Mouse (Mus musculus): ENCODE data around the gene Styxl1. TPM values are rescaled to one million over a fixed set of nuclear protein-coding genes. Genes with fewer than 3 reads are reported as not detected.

Styxl1 gene
- polyA plus RNA-seq, 1 experiment, result 0.07 TPM

GRCm38 (mm10) chr5:135794859-135795181 is 16.6 kb upstream of the Styxl1 start:
- no peak for TF ChIP-seq MYOD1 (IDR thresholded peaks at IDR 0.05; ENCODE audit: control insufficient read depth in 1 of 3, insufficient read length in 2 of 3, low read depth in 2 of 3)
- TF ChIP-seq POLR2AphosphoS2 (IDR thresholded peaks at IDR 0.05; ENCODE audit: insufficient read length, low read depth), result no peak
- no peak for TF ChIP-seq TCF12 (IDR thresholded peaks at IDR 0.05; ENCODE audit: insufficient read depth, poor library complexity, severe bottlenecking)
- TF ChIP-seq TCF3 (IDR thresholded peaks at IDR 0.05; ENCODE audit: insufficient read length, low read depth), result no peak
- TF ChIP-seq MAX (IDR thresholded peaks at IDR 0.05; ENCODE audit: low read depth), result no peak
- no peak for TF ChIP-seq E2F4 (IDR thresholded peaks at IDR 0.05; ENCODE audit: insufficient read depth)
- TF ChIP-seq SRF (IDR thresholded peaks at IDR 0.05; ENCODE audit: control insufficient read depth, insufficient read length, low read depth), result no peak
- TF ChIP-seq USF1 (IDR thresholded peaks at IDR 0.05; ENCODE audit: low read depth), result no peak
- H3K27me3 ChIP-seq (ENCODE audit: control insufficient read depth, insufficient read depth, insufficient read length), result no peaks in the 10 kb centered on the region
- H3ac ChIP-seq (ENCODE audit: control insufficient read depth, insufficient read length), result no peak overlapping the region
- no peak overlapping the region for H3K4me3 ChIP-seq
- H3K79me2 ChIP-seq (ENCODE audit: control insufficient read depth, insufficient read depth), result no peaks in the 10 kb centered on the region
- H3K36me3 ChIP-seq (ENCODE audit: control insufficient read depth, insufficient read depth), result peaks cover 14% of the 10 kb centered on the region
- peak overlapping the region; percentile 76 for H3K4me2 ChIP-seq (ENCODE audit: low read depth)

GRCm38 (mm10) chr5:135793996-135794858 is 16.0 kb upstream of the Styxl1 start:
- no peak overlapping the region for H3K4me3 ChIP-seq
- no peaks in the 10 kb centered on the region for H3K79me2 ChIP-seq (ENCODE audit: control insufficient read depth, insufficient read depth)
- TF ChIP-seq SRF (IDR thresholded peaks at IDR 0.05; ENCODE audit: control insufficient read depth, insufficient read length, low read depth), result no peak
- TF ChIP-seq POLR2A (IDR thresholded peaks at IDR 0.05; ENCODE audit: insufficient read length, low read depth), result no peak
- no peak for TF ChIP-seq TCF3 (IDR thresholded peaks at IDR 0.05; ENCODE audit: insufficient read length, low read depth)
- TF ChIP-seq USF1 (IDR thresholded peaks at IDR 0.05; ENCODE audit: low read depth), result no peak
- TF ChIP-seq CEBPB (IDR thresholded peaks at IDR 0.05; ENCODE audit: insufficient read depth, poor library complexity, severe bottlenecking), result no peak
- no peak for TF ChIP-seq TCF12 (IDR thresholded peaks at IDR 0.05; ENCODE audit: insufficient read depth, poor library complexity, severe bottlenecking)
- TF ChIP-seq MYOG (IDR thresholded peaks at IDR 0.05; ENCODE audit: control insufficient read depth in 1 of 3, insufficient read depth in 1 of 3, insufficient read length in 2 of 3, low read depth in 2 of 3), result no peak
- TF ChIP-seq POLR2AphosphoS2 (IDR thresholded peaks at IDR 0.05; ENCODE audit: insufficient read length, low read depth), result no peak
- no peak for TF ChIP-seq MAX (IDR thresholded peaks at IDR 0.05; ENCODE audit: low read depth)
- no peak for TF ChIP-seq REST (IDR thresholded peaks at IDR 0.05; ENCODE audit: insufficient read depth, insufficient read length)
- no peak for TF ChIP-seq MYOD1 (IDR thresholded peaks at IDR 0.05; ENCODE audit: control insufficient read depth in 1 of 3, insufficient read length in 2 of 3, low read depth in 2 of 3)
- no peak for TF ChIP-seq E2F4 (IDR thresholded peaks at IDR 0.05; ENCODE audit: insufficient read depth)
- no peaks in the 10 kb centered on the region for H3K27me3 ChIP-seq (ENCODE audit: control insufficient read depth, insufficient read depth, insufficient read length)
- H3ac ChIP-seq (ENCODE audit: control insufficient read depth, insufficient read length), result no peak overlapping the region
- peaks cover 14% of the 10 kb centered on the region for H3K36me3 ChIP-seq (ENCODE audit: control insufficient read depth, insufficient read depth)
- H3K4me2 ChIP-seq (ENCODE audit: low read depth), result peak overlapping the region; percentile 76

GRCm38 (mm10) chr5:135782901-135783300 is 4.7 kb upstream of the Styxl1 start:
- Histone ChIP-seq H3ac (ENCODE audit: control insufficient read depth, insufficient read length) (no peak overlapping the region), H3K4me3 (no peak overlapping the region), H3K79me2 (ENCODE audit: control insufficient read depth, insufficient read depth) (peaks cover 38% of the 10 kb centered on the region), H3K4me2 (ENCODE audit: low read depth) (no peak overlapping the region), H3K36me3 (ENCODE audit: control insufficient read depth, insufficient read depth) (peaks cover 55% of the 10 kb centered on the region), H3K27me3 (ENCODE audit: control insufficient read depth, insufficient read depth, insufficient read length) (no peaks in the 10 kb centered on the region)
- TF ChIP-seq SRF (IDR thresholded peaks at IDR 0.05; ENCODE audit: control insufficient read depth, insufficient read length, low read depth) (no peak), MYOG (IDR thresholded peaks at IDR 0.05; ENCODE audit: control insufficient read depth in 1 of 3, insufficient read depth in 1 of 3, insufficient read length in 2 of 3, low read depth in 2 of 3) (no peak), POLR2A (IDR thresholded peaks at IDR 0.05; ENCODE audit: insufficient read length, low read depth) (no peak), USF1 (IDR thresholded peaks at IDR 0.05; ENCODE audit: low read depth) (no peak), E2F4 (IDR thresholded peaks at IDR 0.05; ENCODE audit: insufficient read depth) (no peak), MYOD1 (IDR thresholded peaks at IDR 0.05; ENCODE audit: control insufficient read depth in 1 of 3, insufficient read length in 2 of 3, low read depth in 2 of 3) (no peak), POLR2AphosphoS2 (IDR thresholded peaks at IDR 0.05; ENCODE audit: insufficient read length, low read depth) (no peak)

GRCm38 (mm10) chr5:135780331-135780730 is 2.1 kb upstream of the Styxl1 start:
- Histone ChIP-seq H3K27me3 (ENCODE audit: control insufficient read depth, insufficient read depth, insufficient read length) (no peaks in the 10 kb centered on the region), H3K4me2 (ENCODE audit: low read depth) (peak overlapping the region; percentile 92), H3ac (ENCODE audit: control insufficient read depth, insufficient read length) (no peak overlapping the region), H3K36me3 (ENCODE audit: control insufficient read depth, insufficient read depth) (peaks cover 31% of the 10 kb centered on the region), H3K79me2 (ENCODE audit: control insufficient read depth, insufficient read depth) (peaks cover 38% of the 10 kb centered on the region), H3K4me3 (no peak overlapping the region)
- TF ChIP-seq CEBPB (IDR thresholded peaks at IDR 0.05; ENCODE audit: insufficient read depth, poor library complexity, severe bottlenecking) (no peak), TCF3 (IDR thresholded peaks at IDR 0.05; ENCODE audit: insufficient read length, low read depth) (no peak), USF1 (IDR thresholded peaks at IDR 0.05; ENCODE audit: low read depth) (no peak), POLR2A (IDR thresholded peaks at IDR 0.05; ENCODE audit: insufficient read length, low read depth) (no peak)

All from myocyte (in vitro differentiated cells).